Mouse (Mus musculus) erythroblast, adult 5-6 weeks (primary cell): ENCODE data around the gene Maml3. TPM values are rescaled to one million over a fixed set of nuclear protein-coding genes. Genes with fewer than 3 reads are reported as not detected.

Source experiments
- ATAC-seq: replicated peaks from 2 replicates; pipeline ENCODE4 v1.8.0; 2016; ENCODE audit warnings: moderate number of reproducible peaks, mild to moderate bottlenecking, moderate TSS enrichment, inconsistent platforms; ENCODE audit not compliant: poor library complexity, low FRiP score, severe bottlenecking
- total RNA-seq, 2 experiments: library from RNA; stranded (forward) in 1 of 2; stranded (reverse) in 1 of 2; fragments of 150-400 nt in 1 of 2; fragments of 200-764, 138-1000 nt in 1 of 2; gene quantifications; 2 replicates each; pipeline versions ENCODE4 v1.2.3 to v1.2.4; 2015 to 2017; ENCODE audit warnings: low replicate concordance in 2 of 2

Gene Maml3
- total RNA-seq, 2 experiments from 2014 or later: 1.3 to 3.3 TPM

- ATAC-seq: no peak
Observed at GRCm38 (mm10) chr3:52009321-52009720, 95.6 kb downstream of the Maml3 start.

- no peak for ATAC-seq
Observed at GRCm38 (mm10) chr3:52007602-52008252, 97.1 kb downstream of the Maml3 start.

GRCm38 (mm10) chr3:52006721-52007330 is 98.0 kb downstream of the Maml3 start:
- no peak for ATAC-seq

GRCm38 (mm10) chr3:52003663-52004062 is 101.2 kb downstream of the Maml3 start:
- ATAC-seq: no peak

GRCm38 (mm10) chr3:52001518-52001895 is 103.4 kb downstream of the Maml3 start:
- no peak for ATAC-seq

- ATAC-seq: no peak
Observed at GRCm38 (mm10) chr3:52000871-52001517, 103.9 kb downstream of the Maml3 start.

- no peak for ATAC-seq
Observed at GRCm38 (mm10) chr3:51999671-52000437, 105.0 kb downstream of the Maml3 start.

- no peak for ATAC-seq
Observed at GRCm38 (mm10) chr3:51998511-51999399, 106.1 kb downstream of the Maml3 start.

GRCm38 (mm10) chr3:51997616-51998015 is 107.3 kb downstream of the Maml3 start:
- no peak for ATAC-seq

- no peak for ATAC-seq
Observed at GRCm38 (mm10) chr3:51986507-51986906, 118.4 kb downstream of the Maml3 start.

GRCm38 (mm10) chr3:51981496-51981895 is 123.4 kb downstream of the Maml3 start:
- ATAC-seq: no peak

- no peak for ATAC-seq
Observed at GRCm38 (mm10) chr3:51977654-51978352, 127.1 kb downstream of the Maml3 start.

GRCm38 (mm10) chr3:51974601-51975000 is 130.3 kb downstream of the Maml3 start:
- ATAC-seq: no peak

GRCm38 (mm10) chr3:51974153-51974552 is 130.7 kb downstream of the Maml3 start:
- no peak for ATAC-seq

- ATAC-seq: no peak
Observed at GRCm38 (mm10) chr3:51972576-51972975, 132.3 kb downstream of the Maml3 start.

- no peak for ATAC-seq
Observed at GRCm38 (mm10) chr3:51970489-51970888, 134.4 kb downstream of the Maml3 start.

- no peak for ATAC-seq
Observed at GRCm38 (mm10) chr3:51969451-51969850, 135.4 kb downstream of the Maml3 start.

- no peak for ATAC-seq
Observed at GRCm38 (mm10) chr3:51965841-51966240, 139.0 kb downstream of the Maml3 start.

- no peak for ATAC-seq
Observed at GRCm38 (mm10) chr3:51965436-51965835, 139.4 kb downstream of the Maml3 start.
